Mouse (Mus musculus): ENCODE measurements at regions not wholly inside any gene's neighbourhood (a gene's known extent, or its start where the extent isn't known, plus 50 kb on each side); places are given as distances from the start of the nearest gene placed in this dataset.

- 24% methylated on average over 6 of the region's 6 CpGs for WGBS
- Histone ChIP-seq H3K4me1 (ENCODE audit: control insufficient read depth, insufficient read depth, low read length) (peaks cover 33% of the 10 kb centered on the region), H3K9me3 (replicated peaks; ENCODE audit: control insufficient read depth, low read length) (no peaks in the 10 kb centered on the region), H3K4me2 (ENCODE audit: low read depth, low read length) (no peak overlapping the region), H3K4me3 (ENCODE audit: low read length) (no peak overlapping the region), H3K27ac (ENCODE audit: low read length) (no peak overlapping the region), H3K36me3 (ENCODE audit: control insufficient read depth, insufficient read depth) (no peaks in the 10 kb centered on the region), H3K9ac (ENCODE audit: low read length) (no peak overlapping the region), H3K27me3 (ENCODE audit: control insufficient read depth, insufficient read depth, low read length) (no peaks in the 10 kb centered on the region)
- peak; percentile 71 for ATAC-seq (replicated peaks; ENCODE audit: extremely low read depth, insufficient read depth, low FRiP score)
Observed at GRCm38 (mm10) chr6:117566786-117567185, 274.2 kb upstream of the Zfp637 start.

- H3K9ac ChIP-seq (ENCODE audit: low read length), result no peak overlapping the region
- H3K4me1 ChIP-seq (ENCODE audit: control insufficient read depth, insufficient read depth, low read length), result peaks cover 31% of the 10 kb centered on the region
- ATAC-seq (replicated peaks; ENCODE audit: extremely low read depth, insufficient read depth, low FRiP score), result no peak
- H3K9me3 ChIP-seq (replicated peaks; ENCODE audit: control insufficient read depth, low read length), result no peaks in the 10 kb centered on the region
- H3K27me3 ChIP-seq (ENCODE audit: control insufficient read depth, insufficient read depth, low read length), result no peaks in the 10 kb centered on the region
- H3K27ac ChIP-seq (ENCODE audit: low read length), result no peak overlapping the region
- WGBS, result 27% methylated on average over 5 of the region's 5 CpGs
- H3K36me3 ChIP-seq (ENCODE audit: control insufficient read depth, insufficient read depth), result no peaks in the 10 kb centered on the region
- no peak overlapping the region for H3K4me2 ChIP-seq (ENCODE audit: low read depth, low read length)
- no peak overlapping the region for H3K4me3 ChIP-seq (ENCODE audit: low read length)
Observed at GRCm38 (mm10) chr6:117567691-117568090, 273.3 kb upstream of the Zfp637 start.

GRCm38 (mm10) chr6:117569576-117570326 is 271.2 kb upstream of the Zfp637 start:
- Histone ChIP-seq H3K4me2 (ENCODE audit: low read depth, low read length) (no peak overlapping the region), H3K9ac (ENCODE audit: low read length) (no peak overlapping the region), H3K27me3 (ENCODE audit: control insufficient read depth, insufficient read depth, low read length) (no peaks in the 10 kb centered on the region), H3K27ac (ENCODE audit: low read length) (no peak overlapping the region), H3K4me1 (ENCODE audit: control insufficient read depth, insufficient read depth, low read length) (peaks cover 31% of the 10 kb centered on the region), H3K9me3 (replicated peaks; ENCODE audit: control insufficient read depth, low read length) (no peaks in the 10 kb centered on the region), H3K4me3 (ENCODE audit: low read length) (no peak overlapping the region), H3K36me3 (ENCODE audit: control insufficient read depth, insufficient read depth) (no peaks in the 10 kb centered on the region)
- ATAC-seq (replicated peaks; ENCODE audit: extremely low read depth, insufficient read depth, low FRiP score), result no peak
- WGBS, result 77% methylated on average over 11 of the region's 11 CpGs

- WGBS, result 62% methylated on average over 7 of the region's 7 CpGs
- no peak overlapping the region for H3K9ac ChIP-seq (ENCODE audit: low read length)
- H3K36me3 ChIP-seq (ENCODE audit: control insufficient read depth, insufficient read depth), result no peaks in the 10 kb centered on the region
- H3K4me3 ChIP-seq (ENCODE audit: low read length), result no peak overlapping the region
- no peak overlapping the region for H3K27ac ChIP-seq (ENCODE audit: low read length)
- H3K9me3 ChIP-seq (replicated peaks; ENCODE audit: control insufficient read depth, low read length), result no peaks in the 10 kb centered on the region
- H3K4me1 ChIP-seq (ENCODE audit: control insufficient read depth, insufficient read depth, low read length), result peaks cover 31% of the 10 kb centered on the region
- H3K4me2 ChIP-seq (ENCODE audit: low read depth, low read length), result no peak overlapping the region
- no peak for ATAC-seq (replicated peaks; ENCODE audit: extremely low read depth, insufficient read depth, low FRiP score)
- H3K27me3 ChIP-seq (ENCODE audit: control insufficient read depth, insufficient read depth, low read length), result no peaks in the 10 kb centered on the region
Observed at GRCm38 (mm10) chr6:117570346-117570745, 270.6 kb upstream of the Zfp637 start.

- peaks cover 31% of the 10 kb centered on the region for H3K4me1 ChIP-seq (ENCODE audit: control insufficient read depth, insufficient read depth, low read length)
- no peak for ATAC-seq (replicated peaks; ENCODE audit: extremely low read depth, insufficient read depth, low FRiP score)
- H3K36me3 ChIP-seq (ENCODE audit: control insufficient read depth, insufficient read depth), result no peaks in the 10 kb centered on the region
- H3K4me3 ChIP-seq (ENCODE audit: low read length), result no peak overlapping the region
- no peak overlapping the region for H3K27ac ChIP-seq (ENCODE audit: low read length)
- H3K9me3 ChIP-seq (replicated peaks; ENCODE audit: control insufficient read depth, low read length), result no peaks in the 10 kb centered on the region
- H3K27me3 ChIP-seq (ENCODE audit: control insufficient read depth, insufficient read depth, low read length), result no peaks in the 10 kb centered on the region
- WGBS, result 89% methylated on average over 4 of the region's 4 CpGs
- no peak overlapping the region for H3K9ac ChIP-seq (ENCODE audit: low read length)
- H3K4me2 ChIP-seq (ENCODE audit: low read depth, low read length), result no peak overlapping the region
Observed at GRCm38 (mm10) chr6:117570791-117571190, 270.2 kb upstream of the Zfp637 start.

- H3K27me3 ChIP-seq (ENCODE audit: control insufficient read depth, insufficient read depth, low read length), result no peaks in the 10 kb centered on the region
- H3K4me3 ChIP-seq (ENCODE audit: low read length), result no peak overlapping the region
- no peak overlapping the region for H3K9ac ChIP-seq (ENCODE audit: low read length)
- ATAC-seq (replicated peaks; ENCODE audit: extremely low read depth, insufficient read depth, low FRiP score), result no peak
- 82% methylated on average over 14 of the region's 14 CpGs for WGBS
- H3K36me3 ChIP-seq (ENCODE audit: control insufficient read depth, insufficient read depth), result no peaks in the 10 kb centered on the region
- H3K27ac ChIP-seq (ENCODE audit: low read length), result no peak overlapping the region
- H3K4me1 ChIP-seq (ENCODE audit: control insufficient read depth, insufficient read depth, low read length), result peaks cover 20% of the 10 kb centered on the region
- H3K9me3 ChIP-seq (replicated peaks; ENCODE audit: control insufficient read depth, low read length), result no peaks in the 10 kb centered on the region
- H3K4me2 ChIP-seq (ENCODE audit: low read depth, low read length), result no peak overlapping the region
Observed at GRCm38 (mm10) chr6:117572006-117572405, 269.0 kb upstream of the Zfp637 start.

- Histone ChIP-seq H3K4me1 (ENCODE audit: control insufficient read depth, insufficient read depth, low read length) (peaks cover 10% of the 10 kb centered on the region), H3K9ac (ENCODE audit: low read length) (no peak overlapping the region), H3K36me3 (ENCODE audit: control insufficient read depth, insufficient read depth) (no peaks in the 10 kb centered on the region), H3K4me2 (ENCODE audit: low read depth, low read length) (no peak overlapping the region), H3K27ac (ENCODE audit: low read length) (no peak overlapping the region), H3K4me3 (ENCODE audit: low read length) (no peak overlapping the region), H3K9me3 (replicated peaks; ENCODE audit: control insufficient read depth, low read length) (no peaks in the 10 kb centered on the region), H3K27me3 (ENCODE audit: control insufficient read depth, insufficient read depth, low read length) (no peaks in the 10 kb centered on the region)
- WGBS, result 93% methylated on average over 8 of the region's 8 CpGs
- no peak for ATAC-seq (replicated peaks; ENCODE audit: extremely low read depth, insufficient read depth, low FRiP score)
Observed at GRCm38 (mm10) chr6:117573371-117573770, 267.6 kb upstream of the Zfp637 start.

- peak; percentile 74 for ATAC-seq (replicated peaks; ENCODE audit: extremely low read depth, insufficient read depth, low FRiP score)
- no peaks in the 10 kb centered on the region for H3K36me3 ChIP-seq (ENCODE audit: control insufficient read depth, insufficient read depth)
- no peaks in the 10 kb centered on the region for H3K9me3 ChIP-seq (replicated peaks; ENCODE audit: control insufficient read depth, low read length)
- no peak overlapping the region for H3K4me3 ChIP-seq (ENCODE audit: low read length)
- peak overlapping the region; percentile 37; the same call in 1 of the 2 replicates for H3K4me2 ChIP-seq (ENCODE audit: low read depth, low read length)
- H3K27ac ChIP-seq (ENCODE audit: low read length), result peak overlapping the region; percentile 64
- peaks cover 10% of the 10 kb centered on the region for H3K4me1 ChIP-seq (ENCODE audit: control insufficient read depth, insufficient read depth, low read length)
- H3K27me3 ChIP-seq (ENCODE audit: control insufficient read depth, insufficient read depth, low read length), result no peaks in the 10 kb centered on the region
- WGBS, result 30% methylated on average over 10 of the region's 10 CpGs
- H3K9ac ChIP-seq (ENCODE audit: low read length), result peak overlapping the region; percentile 39; the same call in 1 of the 2 replicates
Observed at GRCm38 (mm10) chr6:117574146-117574545, 266.8 kb upstream of the Zfp637 start.

- Histone ChIP-seq H3K27me3 (ENCODE audit: control insufficient read depth, insufficient read depth, low read length) (no peaks in the 10 kb centered on the region), H3K9me3 (replicated peaks; ENCODE audit: control insufficient read depth, low read length) (no peaks in the 10 kb centered on the region), H3K27ac (ENCODE audit: low read length) (no peak overlapping the region), H3K4me3 (ENCODE audit: low read length) (no peak overlapping the region), H3K4me1 (ENCODE audit: control insufficient read depth, insufficient read depth, low read length) (peaks cover 10% of the 10 kb centered on the region), H3K36me3 (ENCODE audit: control insufficient read depth, insufficient read depth) (no peaks in the 10 kb centered on the region), H3K9ac (ENCODE audit: low read length) (no peak overlapping the region), H3K4me2 (ENCODE audit: low read depth, low read length) (no peak overlapping the region)
- WGBS, result 83% methylated on average over 5 of the region's 5 CpGs
- no peak for ATAC-seq (replicated peaks; ENCODE audit: extremely low read depth, insufficient read depth, low FRiP score)
Observed at GRCm38 (mm10) chr6:117575057-117575456, 265.9 kb upstream of the Zfp637 start.
